Mouse (Mus musculus): ENCODE measurements around the gene Rasal2.
"Not testable (repeated sequence)": the region's sequence is repeated elsewhere in the genome, so short reads cannot be mapped to it uniquely, and the experiment has no call there.

DNA sequence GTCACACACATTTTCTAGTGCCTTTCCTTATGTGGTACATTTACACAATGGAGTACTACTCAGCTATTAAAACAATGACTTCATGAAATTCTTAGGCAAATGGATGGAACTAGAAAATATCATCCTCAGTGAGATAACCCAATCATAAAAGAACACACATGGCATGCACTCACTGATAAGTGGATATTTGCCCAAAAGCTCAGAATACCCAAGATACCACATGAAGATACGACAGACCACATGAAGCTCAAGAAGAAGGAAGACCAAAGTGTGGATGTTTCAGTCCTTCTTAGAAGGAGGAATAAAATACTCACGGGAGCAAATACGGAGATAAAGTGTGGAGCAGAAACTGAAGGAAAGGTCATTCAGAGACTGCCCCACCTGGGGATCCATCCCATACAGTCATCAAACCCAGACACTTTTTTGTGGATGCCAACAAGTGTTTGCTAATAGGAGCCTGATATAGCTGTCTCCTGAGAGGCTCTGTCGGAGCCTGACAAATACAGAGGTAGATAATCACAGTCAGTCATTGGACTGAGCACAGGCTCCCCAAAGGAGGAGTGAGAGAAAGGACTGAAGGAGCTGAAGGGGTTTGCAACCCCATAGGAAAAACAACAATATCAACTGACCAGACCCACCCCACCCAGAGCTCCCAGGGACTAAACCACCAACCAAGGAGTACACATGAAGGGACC lies 175.6 kb downstream of the Rasal2 start:
- not testable (repeated sequence) for TF ChIP-seq MYC (IDR thresholded peaks at IDR 0.05; ENCODE audit: low read depth, low read length); ZNF384 (IDR thresholded peaks at IDR 0.05; ENCODE audit: low read depth, low read length); SMC3 (IDR thresholded peaks at IDR 0.05; ENCODE audit: low read depth, low read length); MAX (IDR thresholded peaks at IDR 0.05; ENCODE audit: low read length); CHD2 (IDR thresholded peaks at IDR 0.05; ENCODE audit: low read length); USF1 (IDR thresholded peaks at IDR 0.05; ENCODE audit: low read depth, low read length); UBTF (IDR thresholded peaks at IDR 0.05; ENCODE audit: low read depth, low read length); CTCF (conservative IDR thresholded peaks at IDR 0.05 in 1 of 2, IDR thresholded peaks at IDR 0.05 in 1 of 2; ENCODE audit: low read depth in 2 of 2, low read length in 2 of 2); POLR2A (IDR thresholded peaks at IDR 0.05; ENCODE audit: low read depth, low read length); TCF12 (IDR thresholded peaks at IDR 0.05; ENCODE audit: low read depth, low read length); RAD21 (IDR thresholded peaks at IDR 0.05; ENCODE audit: low read depth, low read length); KAT2A (IDR thresholded peaks at IDR 0.05; ENCODE audit: insufficient replicate concordance, low read length)

All from CH12.LX (cell line).